Mouse (Mus musculus) brain, embryonic 18.5 days (tissue): ENCODE measurements at regions not wholly inside any gene's neighbourhood (a gene's known extent, or its start where the extent isn't known, plus 50 kb on each side); places are given as distances from the start of the nearest gene placed in this dataset.

Source experiments
- DNase-seq: peaks from one replicate; pipeline ENCODE4 v3.0.0-alpha.2; 2012; ENCODE audit warnings: low read depth, low spot score

DNA sequence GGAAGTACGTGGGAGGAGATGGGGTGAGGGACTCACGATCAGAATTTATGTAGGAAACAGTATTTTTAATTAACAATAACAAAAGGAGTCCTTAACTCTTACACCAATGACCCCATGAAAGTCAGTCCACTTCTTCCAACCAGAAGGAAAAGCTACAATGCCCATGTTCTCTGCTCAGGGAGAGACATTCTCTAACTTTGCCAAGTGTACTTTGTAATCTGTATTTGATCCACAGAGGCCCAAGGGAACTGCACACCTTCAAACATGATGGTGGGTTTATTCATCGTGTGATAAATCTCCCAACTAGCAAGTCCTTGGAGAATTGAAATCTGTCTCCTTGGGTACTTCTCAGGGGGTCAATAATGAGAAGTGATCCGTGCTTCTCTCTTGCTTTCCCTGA, 106.3 kb upstream of the Nr2f2 start:
- DNase-seq, result no peak

DNA sequence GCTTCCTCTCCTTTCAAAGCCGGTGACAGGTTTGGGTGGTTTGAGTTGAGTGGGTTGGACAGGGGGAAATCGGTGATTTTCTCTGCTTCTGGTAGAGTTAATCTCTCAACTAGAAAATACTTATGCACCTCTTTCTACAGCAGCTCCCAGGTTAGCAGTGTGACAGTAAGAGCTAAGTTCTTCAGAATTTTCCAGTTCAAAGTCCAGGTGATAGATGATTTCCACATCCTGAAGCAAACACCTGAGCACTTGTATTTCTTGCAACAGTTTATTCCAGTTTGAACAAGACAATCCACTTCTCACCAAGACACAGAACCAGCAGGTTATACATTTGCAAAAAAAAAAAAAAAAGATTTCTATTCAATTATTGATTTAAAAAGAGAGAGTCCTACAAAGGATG, 104.0 kb upstream of the Nr2f2 start:
- DNase-seq, result no peak

DNA sequence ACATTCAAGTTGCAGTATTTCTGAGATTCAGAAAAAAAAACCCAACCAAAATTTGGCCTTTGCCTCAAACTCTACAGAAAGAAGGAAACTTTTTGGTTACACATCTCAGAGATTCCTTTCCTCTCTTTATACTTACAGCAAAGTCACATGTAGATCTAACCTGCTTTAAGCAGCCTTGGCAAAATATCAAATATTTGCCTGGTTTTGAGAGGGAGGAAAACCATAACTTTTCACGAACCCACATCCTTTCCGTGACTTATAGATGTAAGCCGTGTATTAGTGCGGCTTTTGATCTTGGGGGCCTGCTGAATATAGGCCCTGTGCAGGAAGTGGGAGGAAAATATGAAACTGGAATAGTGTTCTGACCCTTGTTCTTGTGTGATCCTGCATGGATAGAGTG, 95.6 kb upstream of the Nr2f2 start:
- DNase-seq, result no peak

DNA sequence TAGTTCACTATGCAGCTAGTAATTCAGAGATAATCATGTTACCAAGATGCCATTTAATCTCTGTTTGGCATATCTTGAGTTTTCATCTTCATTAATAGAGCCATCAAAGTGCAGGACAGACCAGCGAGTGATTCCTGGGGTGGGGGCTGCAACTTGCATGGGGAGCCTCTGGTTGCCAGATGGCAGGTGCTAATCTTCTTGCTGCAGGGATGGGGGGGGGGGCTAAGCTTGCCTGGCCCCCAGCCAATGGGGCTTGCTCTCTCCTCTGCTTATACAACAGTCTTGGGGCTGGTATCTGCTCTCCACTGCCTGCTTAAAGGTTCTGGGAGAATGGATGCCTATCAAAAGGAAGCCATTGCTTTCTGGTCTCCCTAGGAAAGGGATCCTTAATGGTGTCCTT, 88.0 kb upstream of the Nr2f2 start:
- no peak for DNase-seq

DNA sequence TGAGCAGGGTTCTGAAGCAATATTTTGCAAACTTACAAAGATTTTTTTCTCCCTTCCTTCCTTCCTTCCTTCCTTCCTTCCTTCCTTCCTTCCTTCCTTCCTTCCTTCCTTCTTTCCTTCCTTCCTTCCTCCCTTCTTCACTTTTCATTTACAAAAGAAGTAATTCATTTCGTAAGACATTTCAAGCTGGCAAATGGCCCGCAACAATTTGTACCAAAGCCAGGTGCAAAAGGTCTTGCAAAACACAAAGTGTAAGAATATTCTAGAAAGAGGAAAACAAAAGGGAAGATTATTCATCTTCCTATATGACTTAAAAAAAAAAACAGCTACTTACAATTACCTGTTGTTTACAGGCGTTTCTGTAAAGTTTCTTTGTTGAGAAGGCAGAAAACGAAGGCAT, 86.3 kb upstream of the Nr2f2 start:
- DNase-seq, result no peak

DNA sequence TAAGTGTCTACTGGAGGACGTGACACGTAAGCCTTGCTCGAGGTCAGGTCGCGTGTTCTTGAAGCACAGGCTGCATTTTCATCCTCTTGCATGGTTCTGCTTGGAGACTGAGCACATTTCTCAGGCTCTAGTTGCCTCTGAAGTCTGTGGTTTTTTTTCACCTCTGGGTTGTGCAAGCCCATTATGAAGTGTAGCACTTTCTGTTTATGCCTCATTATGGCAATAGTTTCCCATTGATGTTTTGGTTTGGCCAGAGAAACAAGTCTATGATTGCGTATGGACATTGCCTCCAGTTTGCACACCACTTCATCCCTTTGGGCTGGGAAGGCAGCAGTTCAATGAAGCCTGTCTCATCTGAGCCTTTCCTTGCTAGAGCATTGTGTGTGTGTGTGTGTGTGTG, 72.4 kb upstream of the Nr2f2 start:
- DNase-seq, result no peak

DNA sequence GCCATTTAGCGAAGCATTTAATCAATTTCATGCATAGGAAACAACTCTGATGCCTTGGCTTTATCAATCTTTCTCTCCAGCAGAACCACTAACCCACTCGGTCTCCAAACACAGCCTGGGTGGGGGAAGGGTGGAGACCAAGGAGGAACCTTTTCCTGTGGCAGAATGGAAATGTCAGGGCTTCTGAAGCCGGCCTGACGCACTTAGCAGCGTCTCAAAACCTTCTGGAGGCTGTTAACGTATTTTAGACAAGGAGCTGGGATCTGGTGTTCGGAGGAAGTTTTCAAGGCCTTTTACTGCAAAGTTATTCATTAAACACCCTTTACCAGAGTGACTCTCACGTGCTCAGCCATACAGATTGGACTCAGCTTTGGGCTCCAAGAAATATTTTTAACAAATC, 67.3 kb upstream of the Nr2f2 start:
- DNase-seq, result no peak

DNA sequence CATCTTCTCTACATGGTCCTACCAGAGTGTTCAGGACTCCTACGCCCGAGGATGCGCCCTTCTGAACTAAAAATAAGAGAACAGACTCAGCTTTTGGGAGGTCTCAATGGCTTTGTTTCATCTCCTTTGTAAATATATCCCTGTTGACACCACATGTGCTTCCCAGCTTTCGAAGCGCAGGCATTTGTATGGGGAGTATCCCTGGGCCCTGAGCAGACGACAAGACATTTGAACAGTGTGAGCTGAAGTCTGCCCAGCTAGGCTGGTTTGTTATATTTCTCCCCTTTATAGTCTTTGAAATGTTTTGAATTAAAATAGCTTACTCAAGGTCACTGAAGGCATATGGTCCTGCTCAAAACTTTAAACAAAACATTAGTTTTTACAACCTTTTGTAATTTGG, 66.8 kb upstream of the Nr2f2 start:
- DNase-seq, result no peak

DNA sequence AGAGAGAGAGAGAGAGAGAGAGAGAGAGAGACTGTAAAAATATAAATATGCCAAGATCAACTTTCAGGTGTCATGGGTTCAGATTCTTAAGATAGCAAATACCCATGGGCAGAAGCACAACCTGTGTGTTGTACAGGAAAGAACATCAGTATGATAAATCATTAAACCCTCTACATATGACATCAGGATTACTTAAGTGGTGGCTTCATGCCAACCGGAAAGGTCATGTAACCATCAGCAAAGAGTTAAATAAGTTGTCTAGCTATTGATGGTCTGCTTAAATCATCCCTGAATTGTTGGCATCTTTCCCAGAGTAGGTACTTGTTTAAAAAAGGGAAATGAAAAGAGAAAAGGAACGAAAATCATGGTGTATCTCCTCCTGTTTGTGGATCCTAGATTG, 65.2 kb upstream of the Nr2f2 start:
- no peak for DNase-seq

DNA sequence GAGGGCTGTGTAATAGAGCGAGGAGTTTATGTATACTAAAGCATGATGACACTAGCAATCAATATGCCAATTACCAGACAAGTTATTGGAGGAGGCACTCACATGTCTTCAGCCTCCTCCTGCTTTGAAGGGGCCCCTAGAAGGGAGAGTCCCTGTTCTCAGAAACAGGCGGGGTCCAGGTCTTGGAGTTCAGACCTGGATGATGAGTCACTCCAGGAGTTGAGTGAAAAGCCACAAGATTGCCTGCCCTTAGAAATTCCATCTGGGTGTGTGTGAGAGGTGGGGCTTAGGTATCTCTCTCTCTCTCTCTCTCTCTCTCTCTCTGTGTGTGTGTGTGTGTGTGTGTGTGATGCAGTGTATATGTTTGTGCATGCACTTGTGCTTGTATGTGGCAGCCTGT, 62.8 kb upstream of the Nr2f2 start:
- DNase-seq, result no peak

DNA sequence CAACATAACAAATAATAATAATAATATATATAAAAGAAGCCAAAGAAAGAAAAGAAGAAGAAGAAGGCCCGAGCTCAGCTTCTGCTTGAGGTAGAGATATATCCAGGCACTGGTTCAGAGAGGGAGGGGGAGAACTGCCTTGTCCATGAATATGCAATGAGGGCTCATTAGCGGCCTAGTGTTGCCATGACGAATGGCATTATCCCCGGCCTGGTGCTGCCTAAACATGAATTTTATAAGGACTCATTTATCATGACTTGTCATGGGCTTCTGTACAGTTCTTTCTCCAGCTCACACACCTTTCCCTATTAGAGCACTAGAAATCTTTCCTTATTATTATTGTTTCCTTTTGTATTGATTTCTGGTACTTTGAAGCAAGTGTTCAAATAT, 57.7 kb upstream of the Nr2f2 start:
- DNase-seq, result peak; percentile 22

DNA sequence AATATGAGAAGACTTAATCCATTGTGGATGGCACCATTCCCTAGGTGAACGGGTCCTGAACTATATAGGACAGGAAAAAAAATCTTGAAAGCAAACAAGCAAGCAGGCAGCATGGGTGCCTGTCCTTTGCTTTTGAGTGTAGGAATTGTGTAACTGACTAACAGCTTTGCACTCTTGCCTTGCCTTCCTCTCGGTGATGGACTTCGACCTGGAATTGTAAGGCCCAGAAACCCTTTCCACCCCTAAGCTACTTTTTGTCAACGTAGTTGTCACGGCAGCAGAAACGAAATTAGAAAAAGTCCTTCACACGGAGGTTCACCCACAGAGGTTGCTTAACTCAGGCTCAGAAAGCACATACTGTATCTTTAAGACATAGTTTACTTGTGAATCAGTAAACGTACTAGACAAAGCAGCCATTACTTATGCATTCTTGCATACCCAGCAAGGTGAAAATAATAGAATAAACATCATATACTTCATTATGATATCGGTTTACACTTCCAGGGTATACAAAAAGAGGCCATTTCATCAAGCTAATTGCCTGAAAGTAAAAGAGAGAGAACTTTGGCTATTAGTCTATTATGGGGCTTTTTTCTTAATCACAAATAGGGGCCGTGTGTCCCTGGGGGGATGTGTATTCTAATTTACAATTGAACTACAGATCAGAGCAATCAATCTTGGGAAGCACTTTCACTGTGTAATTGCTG, 57.1 kb upstream of the Nr2f2 start:
- DNase-seq, result no peak

DNA sequence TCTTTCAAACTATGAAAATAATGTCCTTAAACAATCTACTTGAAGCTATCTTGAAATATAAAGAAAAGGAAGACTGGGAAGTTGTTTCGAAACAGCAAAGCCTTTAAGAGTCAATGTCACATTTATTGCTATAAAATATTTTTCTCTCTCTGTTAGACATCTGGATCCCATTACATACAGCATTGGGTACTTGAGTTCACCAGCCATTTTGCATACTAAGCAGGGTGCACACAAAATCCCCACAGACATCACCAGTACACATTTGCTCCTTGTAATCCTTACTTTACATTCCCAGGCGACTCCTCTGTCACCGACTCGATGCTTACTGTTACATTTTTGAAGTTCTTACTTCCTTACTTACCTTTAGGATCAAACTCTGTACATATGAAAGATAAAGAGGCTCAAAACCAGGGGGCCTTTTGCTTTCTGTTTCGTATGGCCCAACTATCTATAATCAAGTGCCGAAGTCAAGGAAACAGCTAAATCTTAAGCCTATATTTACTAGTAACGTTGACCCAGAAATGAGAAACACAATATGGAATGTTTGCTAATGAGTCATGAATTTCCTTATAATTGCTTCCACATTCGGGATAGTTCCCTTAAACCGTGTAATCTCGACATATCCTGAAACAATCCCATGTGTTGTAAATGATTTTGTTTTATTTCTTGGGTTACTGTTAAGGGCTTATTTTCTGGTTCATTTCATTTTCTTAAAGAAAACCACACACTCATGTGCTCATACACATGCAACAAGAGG, 49.8 kb upstream of the Nr2f2 start:
- DNase-seq, result no peak
